Mouse (Mus musculus): ENCODE data around the gene Mapk13.

DNA sequence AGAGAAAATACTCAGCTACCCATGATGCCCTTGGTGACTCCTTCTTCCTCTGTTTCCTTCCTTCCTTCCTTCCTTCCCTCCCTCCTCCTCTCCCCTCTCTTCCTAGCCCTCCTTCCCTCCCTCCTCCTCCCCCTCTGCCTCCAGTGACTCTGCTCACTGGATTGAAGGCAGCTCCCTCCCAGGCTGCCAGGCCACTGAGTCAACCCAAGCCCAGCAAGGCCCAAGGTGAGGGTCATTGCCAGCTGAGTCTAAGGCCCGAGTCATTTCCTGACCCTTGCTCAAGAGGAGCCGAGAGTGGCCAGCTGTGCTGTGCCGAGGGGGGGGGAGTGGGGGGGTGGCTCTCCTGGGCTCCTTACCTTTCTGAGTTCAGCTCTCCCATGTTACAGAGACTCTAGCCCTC lies 2.9 kb upstream of the Mapk13 start:
- no peak for TF ChIP-seq CTCF (IDR thresholded peaks at IDR 0.05; ENCODE audit: low read depth, low read length)
- TF ChIP-seq POLR2A (IDR thresholded peaks at IDR 0.05; ENCODE audit: insufficient read depth, low read length) = no peak
